Mouse (Mus musculus): ENCODE measurements at regions not wholly inside any gene's neighbourhood (a gene's known extent, or its start where the extent isn't known, plus 50 kb on each side); places are given as distances from the start of the nearest gene placed in this dataset.

GRCm38 (mm10) chr15:63400445-63400844, 444.5 kb downstream of the Gsdmc2 start:
- no peak for TF ChIP-seq POLR2A (IDR thresholded peaks at IDR 0.05; ENCODE audit: low read depth, low read length)
- TF ChIP-seq CTCF (IDR thresholded peaks at IDR 0.05; ENCODE audit: extremely low read depth, insufficient read length, insufficient replicate concordance, low read depth, low read length): no peak

All from small intestine, adult 2 months (tissue).